Mouse (Mus musculus) heart, postnatal 25 days (tissue): Measurements from ENCODE around the gene Spindoc. TPM values are rescaled to one million over a fixed set of nuclear protein-coding genes. Genes with fewer than 3 reads are reported as not detected.

Experiments
- DNase-seq: peaks from one replicate; pipeline ENCODE4 v3.0.0; 2022; ENCODE audit warnings: low spot score
- intact Hi-C: fragments of 180-260 bp; cut with DNase I; formaldehyde crosslinking; loops from one replicate; pipeline ENCODE4 v1.15.1; 2025
- total RNA-seq, 2 experiments: library from RNA; stranded (reverse); gene quantifications; 2 replicates each; pipeline ENCODE4 v1.2.3; 2021

Gene Spindoc
- total RNA-seq, 2 experiments from 2014 or later, result 14.1 to 17.5 TPM

DNA sequence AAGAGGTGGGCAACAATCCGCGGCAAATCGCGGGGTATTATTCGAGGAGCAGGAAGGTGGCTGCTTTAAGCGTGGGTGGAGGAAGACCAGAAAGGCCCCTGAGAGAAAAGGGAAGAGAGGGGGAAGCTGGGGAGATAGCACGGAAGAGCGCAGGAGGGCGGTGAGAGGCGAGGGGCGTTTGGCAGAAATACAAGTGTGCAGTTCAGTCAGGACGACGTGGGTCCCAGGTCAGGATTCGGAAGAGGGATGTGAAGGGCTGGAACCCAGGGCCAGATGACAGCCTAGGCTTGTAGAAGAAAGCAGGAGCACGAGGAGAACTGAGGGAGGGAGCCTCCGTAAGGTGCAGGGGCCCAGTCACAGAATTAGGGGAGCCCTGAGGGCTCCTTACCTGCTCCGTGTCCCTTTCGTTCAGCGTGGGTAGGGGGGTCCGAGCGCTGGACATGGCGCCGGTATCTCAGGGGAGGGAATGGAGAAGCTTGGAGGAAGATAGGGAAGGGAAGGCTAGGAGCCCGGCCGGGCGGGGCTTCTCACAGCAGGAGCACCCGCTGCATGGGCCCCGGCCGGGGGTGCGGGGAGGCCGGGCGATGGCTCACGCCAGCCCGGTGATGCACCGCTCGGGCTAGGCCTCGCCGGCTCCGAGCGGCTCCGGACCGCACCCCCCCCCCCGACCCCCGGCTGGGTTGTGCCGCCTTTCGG is 41.9 kb downstream of the Spindoc start:
- intact Hi-C loops, result loop anchor here (2.0 to 10.0 kb wide), 4 partner anchors 30 to 276 kb away; partner anchors contain the start of gene Spindoc
- no peak for DNase-seq

GRCm38 (mm10) chr19:7340371-7340779 is 42.4 kb downstream of the Spindoc start:
- no peak for DNase-seq

DNA sequence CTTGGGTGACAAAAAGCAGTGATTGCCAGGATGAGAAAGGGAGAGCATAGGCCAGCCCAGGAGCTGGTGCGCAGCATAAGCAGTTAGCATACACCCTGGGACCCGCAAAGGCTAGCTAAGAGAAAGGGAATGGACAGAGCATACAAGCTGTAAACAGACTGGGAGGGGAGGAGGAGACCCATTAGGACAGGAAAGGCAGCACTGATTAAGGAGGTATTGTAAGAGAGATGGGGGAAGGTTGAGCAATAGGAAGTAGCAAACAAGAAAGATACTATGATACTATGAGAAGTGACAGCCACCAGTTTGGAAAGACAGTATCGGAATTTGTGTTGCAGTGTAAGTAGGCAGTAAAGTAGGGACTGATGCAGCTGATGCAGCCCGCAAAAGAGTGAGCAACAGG is 42.9 kb downstream of the Spindoc start:
- intact Hi-C loops, result loop anchor here (2.0 to 10.0 kb wide), 4 partner anchors 29 to 275 kb away; partner anchors contain the start of gene Spindoc
- DNase-seq, result no peak

More at GRCm38 (mm10) chr19:7340371-7340779, 42.4 kb downstream of the Spindoc start:
- intact Hi-C loops, result loop anchor here (2.0 to 10.0 kb wide), 4 partner anchors 30 to 276 kb away; partner anchors contain the start of gene Spindoc

DNA sequence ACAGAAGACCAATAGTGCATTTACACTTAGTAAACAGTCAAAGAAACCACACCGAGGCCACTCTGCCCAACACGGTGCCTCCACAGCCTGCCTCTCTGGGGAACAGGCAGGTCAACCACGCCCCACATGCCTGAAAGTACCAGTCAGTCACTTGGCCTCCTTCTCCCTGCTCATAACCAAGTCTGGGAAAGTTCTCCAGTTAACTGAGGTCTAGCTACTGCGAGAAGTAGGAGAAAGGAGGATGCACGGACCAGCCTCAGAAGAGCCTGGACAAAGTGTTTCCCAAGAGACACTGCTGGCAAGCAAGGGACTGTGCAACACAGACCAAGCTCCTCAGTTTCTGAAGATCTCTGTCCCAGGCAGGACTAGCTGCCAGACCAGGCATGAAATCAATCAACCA is 43.8 kb downstream of the Spindoc start:
- no peak for DNase-seq
- intact Hi-C loops, result no loop called here

DNA sequence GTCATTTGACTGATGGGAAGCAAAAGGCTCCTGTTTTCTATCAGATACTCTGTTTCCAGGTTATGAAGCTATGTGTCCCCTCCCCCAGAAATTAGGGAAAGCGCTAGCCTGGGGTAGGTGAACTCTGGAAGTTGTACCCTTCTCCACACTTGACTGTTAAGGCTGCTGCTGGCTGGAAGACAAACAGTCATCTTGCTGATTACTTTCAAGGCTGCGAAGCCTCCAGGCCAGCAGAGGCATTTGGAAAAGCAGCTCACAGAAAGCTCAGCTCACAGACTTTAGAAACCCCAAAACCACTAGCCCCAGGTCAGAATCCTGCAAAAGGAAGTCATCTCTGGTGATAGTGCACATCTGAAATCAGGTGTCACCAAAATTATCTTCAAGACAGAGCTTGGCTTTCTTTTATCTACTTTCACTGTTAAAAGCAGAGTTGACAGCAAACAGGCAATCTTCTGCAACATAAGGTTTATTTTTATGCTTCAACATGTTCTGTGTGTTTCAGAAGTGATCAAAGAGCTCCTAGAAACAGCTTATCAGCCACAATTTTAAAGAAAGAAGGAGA is 44.9 kb downstream of the Spindoc start:
- intact Hi-C loops, result no loop called here
- DNase-seq, result no peak

DNA sequence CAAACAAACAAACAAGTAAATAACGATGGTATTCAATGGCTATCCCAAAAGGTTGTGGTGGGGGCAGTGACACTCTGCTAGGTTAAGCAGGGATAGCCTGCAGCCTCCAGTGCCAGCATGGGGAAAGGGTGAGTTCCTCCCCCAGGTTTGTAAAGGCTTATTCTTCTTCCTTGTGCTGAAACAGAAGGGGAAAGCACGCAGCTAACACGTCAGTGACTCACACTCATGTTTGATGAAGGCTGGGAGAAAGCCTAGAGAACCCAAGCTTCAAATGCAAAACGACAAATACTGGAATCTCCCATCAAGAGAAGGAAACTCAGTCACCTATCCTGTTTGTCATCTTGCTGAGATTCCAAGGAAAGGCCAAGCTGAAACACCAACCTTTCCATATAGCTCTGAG is 47.1 kb downstream of the Spindoc start:
- intact Hi-C loops, result no loop called here
- DNase-seq, result no peak

GRCm38 (mm10) chr19:7334049-7334448 is 48.7 kb downstream of the Spindoc start:
- intact Hi-C loops, result no loop called here

DNA sequence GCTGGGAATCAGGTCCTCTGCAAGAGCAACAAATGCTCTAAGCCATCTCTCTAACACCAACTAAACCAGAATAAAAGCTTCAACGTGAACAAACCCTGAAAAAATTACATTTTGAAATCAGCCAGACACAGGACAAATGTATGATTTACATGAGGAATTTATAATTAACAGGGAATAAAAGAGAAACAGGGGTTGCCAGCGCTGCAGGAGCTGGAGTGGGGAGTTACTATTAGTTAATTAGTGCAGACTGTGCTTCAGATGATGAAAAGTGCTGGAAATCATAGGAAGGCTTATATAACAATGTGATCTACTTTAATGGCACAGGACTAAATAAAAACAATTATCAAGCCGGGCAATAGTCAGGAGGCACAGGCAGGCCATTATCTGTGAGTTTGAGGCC is 61.4 kb downstream of the Spindoc start:
- no peak for DNase-seq
- intact Hi-C loops, result no loop called here

More at GRCm38 (mm10) chr19:7334049-7334448, 48.7 kb downstream of the Spindoc start:
- no peak for DNase-seq

DNA sequence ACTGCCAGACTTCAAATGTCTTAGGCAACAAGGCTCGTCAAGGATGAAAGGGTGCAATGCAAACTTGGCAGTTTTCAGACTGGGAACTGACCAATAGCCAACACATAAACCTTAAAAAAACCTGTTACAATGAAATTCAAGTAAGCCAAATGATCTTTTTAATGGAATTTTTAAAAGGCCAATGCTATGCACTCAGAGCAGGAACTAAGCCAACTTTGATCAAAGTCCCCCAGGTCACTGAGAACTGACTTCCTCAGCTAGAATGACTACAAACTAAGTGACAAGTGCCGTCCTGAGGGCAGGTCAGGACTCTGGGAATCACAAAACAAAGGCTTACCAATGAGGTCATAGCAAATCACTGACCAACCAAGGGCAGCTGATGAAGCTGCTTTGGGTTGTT is 62.6 kb downstream of the Spindoc start:
- intact Hi-C loops, result no loop called here
- DNase-seq, result no peak

DNA sequence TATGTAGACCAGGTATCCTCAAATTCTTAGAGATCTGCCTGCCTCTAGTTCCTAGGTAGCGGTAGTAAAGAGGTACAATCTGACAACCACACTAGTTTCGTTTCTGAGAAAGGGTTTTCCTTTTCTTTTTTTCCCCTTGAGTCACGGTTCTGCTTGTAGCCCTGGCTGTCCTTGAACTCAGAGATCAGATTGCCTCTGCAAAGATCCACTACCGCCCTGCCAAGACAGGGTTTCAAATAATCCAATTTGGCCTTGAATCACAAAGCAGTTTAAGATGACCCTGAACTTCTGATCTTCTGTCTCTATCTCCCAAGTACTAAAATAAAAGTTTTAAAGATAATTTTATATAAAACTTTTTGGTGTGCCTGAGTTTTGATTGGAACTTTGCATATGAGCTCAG is 65.1 kb downstream of the Spindoc start:
- intact Hi-C loops, result no loop called here
- no peak for DNase-seq

DNA sequence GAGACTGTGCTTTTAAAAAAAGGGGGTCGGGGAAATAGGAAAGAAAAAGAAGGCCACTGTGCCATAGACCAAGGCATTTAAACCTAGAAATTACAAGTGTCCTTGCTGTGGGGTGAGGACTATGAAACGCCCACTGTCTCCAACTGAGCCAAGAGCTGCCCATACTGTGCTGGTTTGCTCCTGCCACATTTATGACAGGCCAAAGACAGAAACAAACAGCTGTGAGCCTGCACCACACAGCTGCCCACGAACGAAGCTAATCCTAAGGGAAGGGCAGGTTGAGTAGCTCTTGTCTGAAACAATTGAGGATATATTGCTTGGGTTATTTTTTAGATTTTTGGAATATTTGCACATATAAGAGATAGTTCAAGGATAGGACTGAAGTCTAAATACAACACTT is 66.0 kb downstream of the Spindoc start:
- DNase-seq, result no peak
- intact Hi-C loops, result no loop called here

DNA sequence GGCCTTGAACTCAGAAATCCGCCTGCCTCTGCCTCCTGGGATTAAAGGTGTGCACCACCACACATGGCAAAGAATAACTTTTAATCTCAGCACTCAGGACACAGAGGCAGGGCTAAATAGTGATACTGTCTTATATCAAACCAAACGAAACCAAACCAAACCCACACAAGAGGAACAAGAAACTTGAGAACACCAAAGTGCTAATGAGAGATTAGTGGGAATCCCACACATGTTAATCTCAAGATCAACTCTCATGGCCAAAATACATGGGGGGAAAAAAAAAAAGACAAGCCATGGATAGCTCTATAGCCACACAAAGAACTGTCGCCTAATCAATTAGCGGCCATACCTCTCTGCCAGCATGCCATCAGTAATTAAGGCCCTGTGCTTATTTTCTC is 67.2 kb downstream of the Spindoc start:
- intact Hi-C loops, result no loop called here
- DNase-seq, result no peak

GRCm38 (mm10) chr19:7314976-7315586 is 67.7 kb downstream of the Spindoc start:
- DNase-seq, result no peak
- intact Hi-C loops, result no loop called here

DNA sequence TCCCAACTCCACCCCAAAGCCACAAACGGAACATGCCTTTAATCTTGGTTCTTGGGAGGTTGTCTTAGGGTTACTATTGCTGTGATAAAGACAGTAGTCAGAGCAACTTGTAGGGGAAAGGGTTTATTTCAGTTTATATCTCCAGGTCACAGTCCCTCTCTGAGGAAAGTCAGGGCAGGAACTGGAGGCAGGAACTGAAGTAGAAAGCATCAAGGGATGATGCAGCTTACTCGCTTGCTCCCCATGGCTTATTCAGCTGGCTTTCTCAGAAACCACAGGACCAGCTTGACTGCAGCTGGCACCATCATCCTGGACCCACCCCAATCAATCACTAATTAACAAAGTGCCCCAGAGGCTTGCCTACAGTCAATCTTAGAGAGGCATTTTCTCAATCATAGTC is 69.1 kb downstream of the Spindoc start:
- DNase-seq, result no peak
- intact Hi-C loops, result no loop called here

DNA sequence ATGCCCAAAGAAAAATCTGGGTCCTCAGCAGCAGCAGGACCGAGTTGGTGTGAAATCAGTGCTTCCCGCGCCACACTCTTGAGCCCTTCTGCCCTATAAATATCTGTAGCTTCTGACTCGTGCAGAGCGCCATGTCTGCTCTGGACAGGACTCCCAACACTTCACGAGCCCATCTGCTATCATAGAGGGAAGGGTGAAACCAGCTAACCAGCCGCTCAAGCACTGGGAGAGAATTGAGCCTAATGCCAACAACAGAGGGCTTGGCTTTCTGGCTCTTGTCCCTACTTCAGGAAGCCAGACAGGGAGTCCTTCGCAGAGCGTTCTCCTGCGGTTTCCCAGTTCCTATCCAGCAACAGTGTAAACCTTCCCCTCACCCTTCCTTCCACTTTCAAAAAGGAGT is 71.5 kb downstream of the Spindoc start:
- intact Hi-C loops, result loop anchor here (2.0 kb wide), 1 partner anchor 29 kb away; the partner anchor contains the start of gene Mark2

GRCm38 (mm10) chr19:7310704-7311103 is 72.1 kb downstream of the Spindoc start:
- intact Hi-C loops, result loop anchor here (2.0 kb wide), 1 partner anchor 30 kb away; the partner anchor contains the start of gene Mark2
- no peak for DNase-seq

More for the DNA sequence above, 71.5 kb downstream of the Spindoc start:
- no peak for DNase-seq

- intact Hi-C loops, result loop anchor here (2.0 kb wide), 1 partner anchor 31 kb away; the partner anchor contains the start of gene Mark2
- no peak for DNase-seq
Measured at GRCm38 (mm10) chr19:7309738-7310330, 73.0 kb downstream of the Spindoc start.

GRCm38 (mm10) chr19:7307995-7308770 is 74.6 kb downstream of the Spindoc start:
- no peak for DNase-seq
- intact Hi-C loops, result no loop called here

DNA sequence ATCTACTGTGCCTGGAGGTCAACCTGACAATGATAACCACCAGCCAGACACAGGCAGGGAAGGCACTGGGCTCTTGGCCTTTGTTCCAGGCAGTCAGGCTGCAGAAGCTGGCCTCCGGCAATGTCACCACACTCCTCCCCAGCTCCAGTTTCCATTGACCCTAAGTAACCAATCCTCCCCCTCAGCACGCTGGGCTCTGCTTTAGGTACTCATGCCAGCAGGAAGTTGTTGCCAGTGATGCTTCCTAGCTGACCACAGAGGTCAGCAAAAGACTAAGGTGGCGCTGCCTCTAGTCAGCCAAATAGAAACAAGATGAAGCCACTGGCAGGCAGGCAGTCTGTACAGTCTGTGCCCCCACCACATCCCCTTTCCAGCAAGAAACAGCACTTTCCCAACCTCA is 75.8 kb downstream of the Spindoc start:
- DNase-seq, result no peak
- intact Hi-C loops, result no loop called here
